Mouse (Mus musculus): ENCODE measurements around the gene Nvl.

Nvl gene

GRCm38 (mm10) chr1:181068344-181068743, 75.7 kb downstream of the Nvl start:
- DNase-seq (ENCODE audit: low spot score) = no peak

GRCm38 (mm10) chr1:181064648-181065047, 79.4 kb downstream of the Nvl start:
- DNase-seq (ENCODE audit: low spot score) = no peak

GRCm38 (mm10) chr1:181063991-181064390, 80.0 kb downstream of the Nvl start:
- no peak for DNase-seq (ENCODE audit: low spot score)

- DNase-seq (ENCODE audit: low spot score) = no peak
Observed at GRCm38 (mm10) chr1:181061784-181062485, 82.1 kb downstream of the Nvl start.

- DNase-seq (ENCODE audit: low spot score) = no peak
Observed at GRCm38 (mm10) chr1:181052898-181053297, 91.1 kb downstream of the Nvl start.

GRCm38 (mm10) chr1:181050937-181051336, 93.1 kb downstream of the Nvl start, which contains the start of gene 9130409I23Rik:
Gene 9130409I23Rik, plus strand, starts transcription at chr1:181051237.
- DNase-seq (ENCODE audit: low spot score) = no peak

- no peak for DNase-seq (ENCODE audit: low spot score)
Observed at GRCm38 (mm10) chr1:181049328-181049842, 94.6 kb downstream of the Nvl start.

- DNase-seq (ENCODE audit: low spot score) = no peak
Observed at GRCm38 (mm10) chr1:181047520-181047919, 96.5 kb downstream of the Nvl start.

GRCm38 (mm10) chr1:181039652-181040051, 104.4 kb downstream of the Nvl start:
- no peak for DNase-seq (ENCODE audit: low spot score)

- no peak for DNase-seq (ENCODE audit: low spot score)
Observed at GRCm38 (mm10) chr1:181037623-181038022, 106.4 kb downstream of the Nvl start.
